Mouse (Mus musculus) R1 (cell line): ENCODE results near the gene Siae.

Experiments
- DNase-seq: peaks from one replicate; pipeline ENCODE4 v3.0.0-alpha.2; 2018; ENCODE audit warnings: low read depth, low spot score

The Siae gene

DNA sequence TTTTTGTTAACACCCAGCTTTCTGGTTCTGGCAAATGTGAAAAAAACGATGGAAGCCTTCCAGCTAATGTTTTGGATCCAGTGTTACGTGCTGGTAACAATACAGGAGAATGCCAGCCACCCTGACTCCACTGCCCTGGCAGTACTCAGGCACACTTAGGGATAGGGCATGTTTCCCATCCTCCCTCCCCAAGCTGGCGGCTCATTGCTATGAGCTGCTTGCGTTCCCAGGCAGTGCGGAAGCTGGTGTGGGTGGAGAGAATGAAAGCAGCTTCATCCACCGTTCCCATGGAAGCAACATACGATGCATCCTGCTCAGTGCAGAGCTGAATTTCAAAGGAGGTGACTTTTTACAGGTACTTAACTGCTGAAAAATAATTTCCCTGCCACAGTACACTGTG lies 70.1 kb downstream of the Siae start:
- peak; percentile 23 for DNase-seq

DNA sequence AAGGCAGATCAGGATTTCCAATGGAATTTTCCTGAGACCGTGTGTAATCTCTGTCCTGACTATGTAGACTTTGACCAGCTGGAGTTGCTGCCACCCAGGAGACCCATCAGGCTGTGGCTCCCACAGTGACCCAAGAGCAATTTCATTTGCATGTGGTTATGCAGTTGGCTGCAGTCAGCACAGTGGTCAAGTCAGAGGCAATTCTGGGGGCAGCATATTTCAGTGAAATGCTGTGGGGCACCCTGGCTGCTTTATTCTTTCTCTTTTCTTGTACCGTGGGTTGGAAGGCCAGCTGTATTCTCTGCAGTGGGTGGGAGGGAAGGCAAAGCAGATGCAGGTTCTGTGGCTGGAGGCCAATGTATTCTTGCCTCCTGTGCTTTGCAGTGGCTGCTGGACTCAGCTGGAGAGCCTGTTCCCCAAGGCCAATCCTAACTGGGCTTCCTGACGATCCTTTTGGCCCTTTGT lies 70.6 kb downstream of the Siae start:
- DNase-seq = no peak

- peak; percentile 65 for DNase-seq
Measured at GRCm38 (mm10) chr9:37627263-37627662, 71.8 kb downstream of the Siae start.

GRCm38 (mm10) chr9:37628581-37628980 lies 73.1 kb downstream of the Siae start:
- peak; percentile 94 for DNase-seq

DNA sequence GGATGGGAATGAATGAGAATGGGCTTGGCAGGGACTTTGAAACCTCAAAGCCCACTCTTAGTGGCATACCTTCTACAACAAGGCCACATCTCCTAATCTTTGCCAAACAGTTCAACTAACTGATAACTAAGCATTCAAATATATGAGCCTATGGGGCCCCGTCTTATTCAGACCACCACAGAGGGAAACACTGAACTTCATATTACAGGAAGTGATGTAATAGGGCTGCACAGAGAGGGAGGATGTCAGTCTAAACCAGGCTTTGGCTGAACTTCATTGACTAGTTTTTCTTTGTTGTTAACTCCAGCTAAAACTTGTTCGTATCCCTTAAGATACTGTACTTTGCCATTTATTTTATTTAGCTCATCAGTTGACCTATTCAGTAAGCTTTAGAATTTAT lies 74.4 kb downstream of the Siae start:
- no peak for DNase-seq

DNA sequence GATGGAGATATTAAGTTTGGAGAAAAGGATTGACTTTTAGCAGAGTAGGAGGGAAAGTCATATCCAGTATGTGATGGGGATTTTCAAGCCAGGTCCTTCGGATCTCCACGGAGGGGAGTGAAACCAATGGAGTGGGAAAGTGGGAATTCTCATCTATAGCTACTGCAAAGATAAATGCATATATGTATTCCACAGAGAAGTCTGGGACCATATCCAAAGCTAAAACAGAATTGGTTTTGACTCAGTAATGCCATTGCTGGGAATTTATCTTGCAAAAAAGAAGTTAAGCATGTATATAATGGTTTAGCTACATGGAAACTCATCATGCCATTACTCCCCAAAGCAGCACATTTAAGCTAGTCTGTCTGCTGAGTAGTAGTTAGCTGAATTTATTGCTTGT lies 76.8 kb downstream of the Siae start:
- no peak for DNase-seq

GRCm38 (mm10) chr9:37634269-37634668 lies 78.8 kb downstream of the Siae start:
- no peak for DNase-seq

- DNase-seq = peak; percentile 68
Measured at GRCm38 (mm10) chr9:37636335-37636734, 80.8 kb downstream of the Siae start.

- DNase-seq = no peak
Measured at GRCm38 (mm10) chr9:37636800-37637542, 81.5 kb downstream of the Siae start.

GRCm38 (mm10) chr9:37638721-37639120 lies 83.2 kb downstream of the Siae start:
- no peak for DNase-seq

DNA sequence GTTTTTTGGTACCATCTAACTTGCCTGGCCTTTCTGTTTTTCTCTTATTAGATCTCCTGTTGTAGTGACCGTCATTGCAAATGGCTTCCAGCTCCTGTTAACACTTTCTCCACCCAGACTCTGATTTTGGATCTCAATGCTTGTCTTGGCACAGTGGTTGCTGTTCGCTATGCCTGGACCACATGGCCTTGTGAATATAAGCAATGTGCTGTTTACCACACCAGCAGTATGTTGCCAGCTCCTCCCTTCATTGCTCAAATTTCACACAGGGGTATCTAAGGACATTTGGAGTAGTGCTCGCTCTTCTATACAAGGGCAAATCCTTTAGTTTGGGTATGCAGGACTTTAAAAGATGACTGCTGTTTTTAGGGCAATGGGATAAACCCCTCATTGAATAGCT lies 90.7 kb downstream of the Siae start:
- no peak for DNase-seq

DNA sequence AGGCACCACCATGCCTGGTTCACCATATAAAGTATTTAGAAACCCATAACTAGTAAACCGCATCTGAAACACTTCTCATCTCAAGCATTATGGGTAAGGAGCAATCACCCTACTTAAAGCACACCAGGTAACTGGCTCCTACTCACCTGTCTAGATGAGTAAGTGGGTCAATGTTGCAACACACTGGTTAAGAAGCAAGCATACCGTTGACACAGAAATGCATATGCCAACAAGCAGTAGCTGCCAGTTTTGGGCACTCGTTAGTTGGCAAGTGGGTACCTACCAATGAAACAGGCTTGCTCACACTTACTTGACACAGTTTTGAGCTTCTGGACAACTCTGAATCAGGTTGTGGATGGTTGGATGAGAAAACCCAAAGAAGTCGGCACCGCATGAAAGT lies 95.1 kb downstream of the Siae start:
- no peak for DNase-seq

GRCm38 (mm10) chr9:37653836-37654235 lies 98.3 kb downstream of the Siae start:
- DNase-seq = no peak

GRCm38 (mm10) chr9:37655961-37656360 lies 100.5 kb downstream of the Siae start:
- DNase-seq = no peak

GRCm38 (mm10) chr9:37656439-37656881 lies 101.0 kb downstream of the Siae start:
- no peak for DNase-seq

DNA sequence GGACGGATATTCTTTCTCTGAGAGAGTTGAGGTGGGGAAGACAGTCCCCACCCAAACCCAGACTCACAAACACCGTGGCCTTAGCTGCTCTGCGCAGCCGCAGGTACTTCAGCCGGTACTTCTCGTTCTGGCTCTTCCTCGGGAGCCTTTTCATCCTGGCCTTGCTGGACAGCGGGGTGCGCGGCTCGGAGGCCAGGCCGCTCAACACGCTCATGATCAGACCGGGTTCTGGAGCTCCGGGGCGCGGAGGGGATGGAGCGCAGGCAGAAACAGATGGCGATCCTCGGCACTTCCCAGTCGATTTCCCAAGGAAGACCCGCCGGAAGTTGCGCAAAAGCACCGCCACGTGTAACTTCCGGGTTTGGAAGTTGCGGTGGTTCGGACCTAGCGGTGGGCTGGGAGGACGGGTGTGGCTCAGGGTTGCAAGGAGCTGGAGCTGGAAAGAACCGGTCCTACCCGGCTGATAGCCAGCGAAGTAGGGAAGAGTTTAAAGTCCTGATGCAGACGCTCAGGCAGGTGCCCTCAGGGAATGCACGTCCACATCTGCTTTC lies 101.5 kb downstream of the Siae start, which contains the start of gene Tbrg1:
Tbrg1 (minus strand) TSS at position 382 of the 551 bp plus-strand sequence.
- peak; percentile 99 for DNase-seq

DNA sequence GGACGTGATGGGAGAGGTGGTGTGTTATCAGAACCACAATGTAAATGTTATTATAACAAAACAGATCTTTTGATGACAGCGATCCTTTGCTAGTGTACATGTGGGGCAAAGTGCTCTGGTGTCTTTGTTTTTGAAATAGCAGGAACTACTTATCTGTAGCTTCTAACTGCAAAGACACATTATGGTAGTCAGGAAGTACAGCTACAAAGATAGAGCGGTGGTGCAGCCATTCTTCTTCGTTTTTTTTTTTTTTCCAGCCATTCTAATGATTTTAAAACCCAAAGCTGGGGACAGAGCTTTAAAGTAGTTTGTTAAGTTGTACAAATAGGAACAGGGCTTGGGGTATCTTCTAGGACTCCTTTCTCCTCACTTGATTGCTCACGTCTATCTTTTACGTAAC lies 103.9 kb downstream of the Siae start:
- no peak for DNase-seq

DNA sequence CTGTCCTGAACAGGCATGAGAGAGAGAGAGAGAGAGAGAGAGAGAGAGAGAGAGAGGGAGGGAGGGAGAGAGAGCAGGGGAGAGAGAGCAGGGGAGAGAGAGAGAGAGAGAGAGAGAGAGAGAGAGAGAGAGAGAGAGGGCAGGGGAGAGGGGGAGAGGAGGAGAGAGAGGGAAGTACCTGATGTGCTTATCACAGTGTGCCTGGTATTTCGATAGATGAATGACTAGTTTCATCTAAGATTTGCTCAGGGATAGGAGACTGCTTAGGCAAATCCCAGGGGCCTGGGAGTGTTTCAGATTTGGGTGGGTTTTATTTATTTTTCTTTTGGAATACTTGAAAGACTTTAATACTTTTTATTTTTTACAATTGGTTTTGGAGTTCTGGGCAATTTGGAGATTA lies 107.7 kb downstream of the Siae start:
- DNase-seq = no peak

- DNase-seq = no peak
Measured at GRCm38 (mm10) chr9:37664604-37665003, 109.1 kb downstream of the Siae start.

GRCm38 (mm10) chr9:37666045-37666444 lies 110.5 kb downstream of the Siae start:
- no peak for DNase-seq

DNA sequence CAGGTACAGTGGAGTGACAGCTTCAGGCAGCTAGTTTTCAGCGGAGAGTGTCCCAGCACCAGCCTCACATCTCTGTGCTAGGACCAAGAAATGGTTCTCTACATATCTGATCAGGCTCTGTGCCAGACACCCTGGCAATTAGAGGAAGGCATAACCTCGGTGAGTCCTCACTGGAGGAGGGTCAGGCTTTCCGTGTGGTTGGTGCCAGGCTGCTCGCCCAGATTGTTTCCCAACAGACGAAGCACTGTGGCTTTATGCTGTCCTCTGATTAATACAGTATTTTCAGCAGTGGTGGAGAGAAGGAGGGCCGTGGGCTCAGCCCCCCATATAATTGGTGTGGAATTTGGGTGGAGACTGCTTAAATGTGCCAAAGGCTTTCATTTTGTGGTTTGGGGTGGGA lies 113.6 kb downstream of the Siae start, which contains the start of gene Panx3:
Panx3 (minus strand) TSS at position 121 of the 400 bp plus-strand sequence.
- no peak for DNase-seq

DNA sequence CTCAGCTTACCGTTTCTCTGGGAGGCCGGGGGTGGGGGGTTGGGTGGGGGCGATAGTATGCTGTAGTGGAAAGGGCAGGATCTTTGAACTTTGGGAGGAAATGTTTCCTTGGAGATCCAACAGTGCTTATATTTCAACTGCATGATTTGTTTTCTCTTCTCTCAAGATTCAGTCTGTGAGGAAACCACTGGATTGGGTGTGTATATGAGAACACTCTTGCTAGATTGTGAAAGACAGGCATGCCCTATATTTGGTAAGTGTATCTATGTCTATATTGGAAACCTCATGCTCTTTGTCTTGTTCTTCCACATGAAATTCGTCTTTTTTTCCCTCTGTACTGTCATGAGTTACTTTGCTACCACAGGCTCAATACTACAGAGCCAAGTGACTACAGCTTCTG lies 114.2 kb downstream of the Siae start:
- no peak for DNase-seq

- no peak for DNase-seq
Measured at GRCm38 (mm10) chr9:37670261-37670660, 114.8 kb downstream of the Siae start.
